Mouse (Mus musculus) NIH3T3 (cell line): ENCODE measurements around the gene Crp.

Source experiments
- DNase-seq: peaks from one replicate; pipeline ENCODE4 v3.0.0-alpha.2; 2012; ENCODE audit warnings: low read depth

Gene Crp

GRCm38 (mm10) chr1:172697844-172698243 is at the start of gene Crp:
TSS of gene Crp (plus strand) at chr1:172698055.
- DNase-seq = no peak

- DNase-seq = no peak
Measured at GRCm38 (mm10) chr1:172649396-172649795, 48.5 kb upstream of the Crp start.

DNA sequence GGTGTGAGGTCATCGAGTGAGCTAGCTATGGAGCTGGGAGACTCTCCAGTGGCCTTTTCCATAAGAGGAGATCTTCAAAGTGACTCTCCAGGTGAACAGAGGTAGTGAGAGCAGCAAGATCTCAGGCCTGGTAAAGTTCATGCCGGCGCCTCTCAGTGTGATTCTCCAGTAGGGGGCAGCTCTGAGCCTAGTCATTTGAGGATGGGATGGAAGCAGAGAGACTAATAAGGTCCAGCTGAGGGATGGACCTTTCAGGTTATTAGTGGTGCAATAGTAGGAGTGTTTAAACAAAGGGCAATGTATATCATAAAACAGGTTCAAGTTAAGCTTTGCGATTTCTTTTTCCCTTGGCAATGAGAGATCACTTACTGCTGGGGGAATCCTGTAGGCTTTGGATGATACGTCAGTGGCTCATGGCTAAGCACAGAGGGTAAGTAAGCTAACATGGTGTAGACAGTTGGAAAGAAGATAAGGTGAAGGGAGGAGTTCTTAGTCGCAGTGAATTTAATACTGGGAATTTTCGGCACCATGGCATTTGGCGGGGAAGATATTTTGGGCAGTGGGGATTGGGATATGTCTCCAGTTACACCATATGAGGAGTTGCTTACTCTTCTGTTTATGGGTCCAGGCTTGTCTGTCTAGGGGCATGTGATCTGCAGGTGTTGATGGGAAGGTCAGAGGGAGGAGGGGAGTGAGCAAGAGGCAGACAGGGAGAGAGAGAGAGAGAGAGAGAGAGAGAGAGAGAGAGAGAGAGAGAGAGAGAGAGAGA is 47.2 kb upstream of the Crp start:
- DNase-seq = peak; percentile 29

GRCm38 (mm10) chr1:172651288-172651987 is 46.4 kb upstream of the Crp start:
- DNase-seq = no peak

DNA sequence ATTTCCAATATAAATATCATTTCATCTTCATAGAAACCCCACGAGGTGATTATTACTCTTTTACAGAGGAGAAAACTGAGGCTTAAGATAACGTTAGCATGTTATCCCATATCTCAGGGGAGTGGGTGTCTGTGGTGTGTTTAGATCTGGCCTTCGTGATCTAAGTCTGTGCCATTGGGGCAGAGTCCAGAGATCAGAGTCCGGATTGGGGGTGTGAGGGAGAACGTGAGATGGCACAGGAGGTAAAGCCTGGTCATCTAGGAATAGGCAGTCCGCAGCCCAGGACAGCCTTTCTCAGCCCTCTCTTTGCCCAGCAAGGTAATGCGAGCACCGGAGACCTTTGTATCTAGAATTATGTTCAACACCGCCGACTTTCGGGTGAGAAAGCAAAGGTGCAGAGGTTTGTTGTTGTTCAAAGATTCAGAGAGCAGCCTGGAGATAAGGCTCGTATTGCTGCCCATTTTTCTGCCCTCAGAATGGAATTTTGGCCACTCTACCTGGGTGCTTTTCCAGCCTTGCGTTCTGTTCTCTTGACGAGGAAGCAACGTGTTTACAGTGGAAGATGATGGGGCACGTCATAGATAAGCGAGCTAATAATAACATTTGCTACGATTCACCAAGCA is 45.7 kb upstream of the Crp start:
- no peak for DNase-seq

- DNase-seq = no peak
Measured at GRCm38 (mm10) chr1:172653900-172654299, 44.0 kb upstream of the Crp start.

DNA sequence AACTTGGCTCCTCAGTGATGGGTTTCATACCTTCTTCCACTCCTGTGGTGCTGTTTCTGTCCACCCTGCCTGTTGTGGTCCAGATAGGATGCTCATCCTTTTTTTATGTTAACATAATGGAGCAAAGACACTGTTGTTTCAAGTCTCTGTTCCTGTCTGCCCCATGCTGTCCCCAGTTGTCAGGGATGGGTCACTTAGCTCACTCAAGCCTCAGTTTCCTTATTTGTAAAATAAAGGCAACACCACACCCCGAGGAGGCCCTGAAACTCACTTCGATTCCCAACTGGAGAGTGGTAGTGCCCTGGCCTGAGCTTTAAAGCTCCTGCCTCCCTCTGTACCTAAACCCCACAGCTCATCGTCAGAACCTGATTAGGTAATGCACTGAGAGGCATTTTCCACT is 40.6 kb upstream of the Crp start:
- no peak for DNase-seq

DNA sequence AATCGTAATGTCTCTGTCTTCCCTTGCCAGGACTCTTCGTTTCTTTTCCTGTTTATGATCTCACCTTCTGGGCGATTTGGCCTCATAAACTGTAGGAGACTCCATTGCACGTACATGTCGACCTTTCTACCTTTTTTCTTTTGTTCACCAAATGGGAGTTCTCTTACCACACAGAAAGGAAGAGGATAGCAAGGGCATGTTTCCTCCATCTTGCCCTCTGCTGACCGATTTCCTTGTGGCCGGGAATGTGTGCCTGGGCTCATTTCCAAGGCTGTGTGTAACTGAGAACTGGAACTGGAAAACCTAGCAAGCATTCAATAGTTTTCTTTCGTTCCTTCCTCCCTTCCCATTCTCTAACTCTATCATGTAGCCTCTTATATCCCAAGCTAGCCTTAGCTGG is 38.2 kb upstream of the Crp start:
- DNase-seq = no peak

- DNase-seq = no peak
Measured at GRCm38 (mm10) chr1:172665457-172665856, 32.4 kb upstream of the Crp start.

- no peak for DNase-seq
Measured at GRCm38 (mm10) chr1:172667597-172667996, 30.3 kb upstream of the Crp start.

- DNase-seq = no peak
Measured at GRCm38 (mm10) chr1:172670716-172671115, 27.1 kb upstream of the Crp start.

GRCm38 (mm10) chr1:172680742-172681141 is 17.1 kb upstream of the Crp start:
- DNase-seq = no peak

DNA sequence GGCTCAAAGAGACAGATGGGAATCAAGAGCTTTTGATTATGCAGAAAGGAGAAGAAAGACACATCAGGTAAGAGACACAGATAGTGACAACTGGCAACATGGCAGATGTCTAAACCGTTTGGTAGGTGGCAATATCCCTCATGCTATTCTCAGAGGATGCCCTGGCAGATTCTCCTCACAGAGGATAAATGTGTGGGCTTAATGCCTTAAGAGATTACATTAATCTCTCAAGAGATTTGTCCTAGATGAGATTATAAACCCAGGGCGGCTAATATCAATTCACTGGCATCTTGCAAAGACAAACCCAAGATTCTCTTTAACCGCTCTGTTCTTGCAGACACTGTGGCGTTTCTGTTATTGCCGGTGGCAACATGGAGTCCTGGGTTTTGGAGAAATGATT is 14.3 kb upstream of the Crp start:
- no peak for DNase-seq

- DNase-seq = no peak
Measured at GRCm38 (mm10) chr1:172683957-172684356, 13.9 kb upstream of the Crp start.

GRCm38 (mm10) chr1:172685178-172685577 is 12.7 kb upstream of the Crp start:
- DNase-seq = no peak

- DNase-seq = no peak
Measured at GRCm38 (mm10) chr1:172697422-172697821, 433 bp upstream of the Crp start.

DNA sequence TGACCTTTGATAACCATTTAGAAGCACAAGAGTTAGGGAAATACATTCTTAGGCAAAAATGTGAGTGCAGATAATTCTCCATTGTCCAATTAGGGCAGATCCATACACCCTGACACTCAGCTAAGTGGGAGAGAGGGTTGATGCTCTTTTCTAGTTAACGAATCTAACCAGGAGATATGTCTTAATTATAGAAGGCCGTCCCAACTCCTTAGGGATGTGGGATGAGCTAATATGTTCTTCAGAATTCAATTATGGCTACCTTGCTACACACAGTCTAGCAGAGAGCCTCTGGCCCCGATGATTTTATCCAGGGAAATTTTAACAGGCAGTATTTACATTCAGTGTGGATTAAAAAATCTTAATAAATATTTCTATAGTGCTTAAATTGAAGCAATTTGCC is 3.0 kb downstream of the Crp start:
- DNase-seq = no peak

DNA sequence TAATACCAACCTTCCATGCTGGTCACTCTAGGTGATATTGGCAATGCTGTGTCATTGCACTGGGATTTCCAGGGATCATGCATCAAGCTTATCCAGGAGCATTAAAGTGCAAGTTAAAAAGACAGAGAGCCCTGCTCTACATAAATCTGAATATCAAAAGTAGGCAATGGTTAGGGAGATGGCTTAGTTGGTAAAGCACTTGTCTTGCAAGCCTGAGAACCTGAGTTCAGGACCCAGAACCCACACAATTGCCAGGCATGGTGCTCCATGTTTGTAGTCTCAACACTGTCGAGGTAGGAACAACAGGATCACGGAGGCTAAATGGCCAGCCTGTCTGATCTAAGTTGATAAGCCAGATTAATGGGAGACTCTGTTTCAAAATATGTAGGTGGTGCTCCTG is 3.5 kb downstream of the Crp start:
- DNase-seq = no peak

DNA sequence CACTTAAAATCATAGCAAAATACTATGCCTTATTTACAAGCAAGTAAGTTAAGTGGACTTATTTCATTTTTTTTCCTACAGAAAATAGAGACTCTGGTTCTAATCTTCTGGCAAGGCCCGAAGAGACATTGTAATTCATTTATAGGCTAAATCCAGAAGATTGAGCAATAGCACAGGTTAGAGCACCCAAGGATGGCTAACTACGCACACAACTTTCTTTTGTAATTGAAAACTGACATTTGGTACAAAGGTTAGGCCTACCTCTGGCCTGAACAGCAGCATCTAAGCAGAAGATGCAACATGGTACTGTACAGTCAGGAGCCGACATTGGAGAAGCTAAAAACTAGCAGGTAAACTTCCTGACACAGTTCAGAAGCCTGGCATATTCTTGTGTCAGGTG is 4.0 kb downstream of the Crp start:
- DNase-seq = no peak

DNA sequence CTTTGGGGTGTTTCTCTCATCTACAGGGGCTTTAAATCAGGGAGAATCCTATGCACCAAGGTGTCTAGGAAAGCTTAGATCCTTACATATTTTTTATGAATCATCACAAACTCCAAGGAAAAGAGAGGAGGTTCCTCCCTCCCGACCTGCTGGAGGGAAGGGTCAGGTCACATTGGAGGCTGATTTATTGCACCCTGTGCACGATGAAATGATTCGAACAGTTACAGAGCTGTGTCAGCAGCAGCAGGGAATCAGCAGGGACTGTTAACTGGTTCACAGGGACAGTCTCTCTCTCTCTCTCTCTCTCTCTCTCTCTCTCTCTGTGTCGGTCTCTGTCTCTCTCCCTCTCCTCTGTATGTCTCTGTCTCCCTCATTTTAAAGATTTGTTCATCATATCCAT is 6.9 kb downstream of the Crp start:
- DNase-seq = no peak

DNA sequence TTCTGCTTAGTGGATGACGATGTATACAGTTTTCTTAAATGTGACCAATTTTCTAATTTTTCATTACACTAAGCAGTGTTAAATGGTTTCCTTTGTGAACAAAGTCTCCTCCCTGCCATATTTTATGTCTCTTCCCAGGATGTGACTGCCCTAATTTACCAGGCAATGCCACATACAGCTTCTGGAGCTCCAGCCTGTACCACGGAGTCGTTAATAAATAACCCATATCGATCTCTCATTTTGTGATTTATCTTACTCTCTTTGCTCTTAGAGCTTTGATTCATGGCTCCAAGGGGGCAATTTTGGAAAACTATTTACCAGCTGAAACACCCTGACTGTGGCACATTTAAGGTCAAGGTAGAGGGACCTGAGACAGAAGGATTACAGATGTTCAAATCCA is 8.4 kb downstream of the Crp start:
- no peak for DNase-seq

GRCm38 (mm10) chr1:172709788-172710350 is 12.0 kb downstream of the Crp start:
- DNase-seq = no peak

- no peak for DNase-seq
Measured at GRCm38 (mm10) chr1:172711396-172711795, 13.5 kb downstream of the Crp start.
